Mouse (Mus musculus): ENCODE measurements around the gene P2ry2. TPM values are rescaled to one million over a fixed set of nuclear protein-coding genes. Genes with fewer than 3 reads are reported as not detected.

Gene P2ry2
- total and polyA plus RNA-seq, 2 experiments from 2014 or later, result 0.51 to 0.52 TPM

DNA sequence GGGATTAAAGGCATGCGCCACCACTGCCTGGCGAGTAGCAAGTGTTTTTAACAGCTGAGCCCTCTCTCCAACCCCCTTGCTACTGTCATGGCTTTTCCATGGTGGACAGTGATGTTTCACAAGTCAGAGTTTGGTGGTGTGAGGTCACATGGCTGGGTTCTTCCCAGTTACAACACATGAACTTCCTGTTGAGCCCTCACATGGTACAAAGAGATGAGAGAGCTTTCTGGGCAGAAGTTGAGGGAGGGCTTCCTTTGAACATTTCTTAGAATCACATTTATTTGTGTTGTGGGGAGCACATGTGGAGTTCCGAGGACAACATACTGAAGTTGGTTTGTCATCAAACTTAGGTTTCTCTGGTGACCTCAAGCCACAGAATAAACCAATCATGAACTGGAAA is 20.7 kb downstream of the P2ry2 start:
- DNase-seq (ENCODE audit: low spot score), result no peak
- WGBS, result 90% methylated on average over 3 of the region's 3 CpGs
- H3K4me1 ChIP-seq (ENCODE audit: insufficient read depth, low read length), result no peaks in the 10 kb centered on the region
- ATAC-seq, result no peak
- no peak overlapping the region for H3K27ac ChIP-seq
- no peak for TF ChIP-seq CTCF (IDR thresholded peaks at IDR 0.05; ENCODE audit: low read depth)
- no peak overlapping the region for H3K9ac ChIP-seq (replicated peaks; ENCODE audit: low read length)
- H3K4me3 ChIP-seq (ENCODE audit: low read length), result no peak overlapping the region
- 0 out of 2 replicates have a peak, but pooled peaks cover 4% of the 10 kb centered on the region for H3K27me3 ChIP-seq (ENCODE audit: insufficient read depth, low read length)
- no peaks in the 10 kb centered on the region for H3K9me3 ChIP-seq (ENCODE audit: low read length)
- H3K4me2 ChIP-seq (ENCODE audit: low read depth, low read length), result no peak overlapping the region
- no peaks in the 10 kb centered on the region for H3K36me3 ChIP-seq (ENCODE audit: insufficient read depth, low read length)

DNA sequence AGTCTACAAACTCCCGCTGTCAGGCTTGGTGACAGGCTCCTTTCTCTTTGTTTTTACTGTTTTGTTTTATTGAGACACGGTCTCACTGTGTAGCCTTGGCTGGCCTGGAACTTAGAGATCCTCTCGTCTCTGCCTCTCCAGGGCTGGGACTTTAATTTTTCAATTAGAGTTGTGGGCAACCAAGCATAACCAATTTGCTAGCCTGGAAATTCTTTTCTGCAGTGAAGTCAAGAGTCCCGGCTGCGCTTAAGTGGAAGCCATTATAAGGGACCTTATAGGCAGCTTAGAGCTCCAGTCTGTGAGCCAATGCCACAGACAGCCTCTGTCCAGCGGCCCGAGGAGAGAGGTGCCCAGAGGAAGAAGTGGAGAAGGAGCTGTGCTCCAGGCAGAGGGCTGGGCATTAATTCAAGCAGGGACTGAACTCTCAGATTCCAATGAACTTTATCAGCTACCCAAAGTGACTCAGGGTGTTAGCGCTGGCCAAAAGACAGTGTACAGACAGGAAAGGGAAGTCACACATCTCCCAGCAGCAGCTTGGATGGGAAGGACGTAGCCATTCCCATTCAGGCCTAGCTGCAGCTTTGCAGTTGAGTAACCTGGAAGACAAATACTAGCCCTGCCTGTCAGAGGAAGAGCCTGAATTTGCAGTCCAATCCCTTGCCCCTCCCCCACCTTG is 21.9 kb downstream of the P2ry2 start:
- WGBS, result 27% methylated on average over 9 of the region's 9 CpGs
- Histone ChIP-seq H3K9me3 (ENCODE audit: low read length) (no peaks in the 10 kb centered on the region), H3K27ac (no peak overlapping the region), H3K4me3 (ENCODE audit: low read length) (no peak overlapping the region), H3K4me1 (ENCODE audit: insufficient read depth, low read length) (no peaks in the 10 kb centered on the region), H3K9ac (replicated peaks; ENCODE audit: low read length) (no peak overlapping the region), H3K27me3 (ENCODE audit: insufficient read depth, low read length) (0 out of 2 replicates have a peak, but pooled peaks cover 4% of the 10 kb centered on the region), H3K36me3 (ENCODE audit: insufficient read depth, low read length) (no peaks in the 10 kb centered on the region), H3K4me2 (ENCODE audit: low read depth, low read length) (no peak overlapping the region)
- DNase-seq (ENCODE audit: low spot score) (no peak), ATAC-seq (no peak)
- TF ChIP-seq CTCF (IDR thresholded peaks at IDR 0.05; ENCODE audit: low read depth), result no peak

DNA sequence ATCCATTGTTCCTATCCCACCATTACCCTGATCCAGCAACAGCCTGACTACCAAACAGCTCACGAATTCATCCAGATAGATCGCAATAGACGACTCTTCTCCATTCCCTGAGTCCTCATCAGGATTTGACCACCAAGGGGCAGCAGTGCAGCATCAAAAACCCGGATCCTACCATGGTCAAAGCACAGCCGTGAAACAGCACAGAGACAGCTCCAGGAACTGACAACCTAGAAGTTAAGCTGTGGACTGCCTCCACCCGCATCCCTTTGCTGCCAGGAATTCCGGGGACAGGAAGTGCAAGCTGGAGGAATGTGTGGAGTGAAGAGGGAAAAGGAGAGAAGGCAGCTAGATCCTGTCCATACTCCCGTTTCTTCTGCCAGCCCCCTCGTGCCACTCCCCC is 24.6 kb downstream of the P2ry2 start:
- Histone ChIP-seq H3K27ac (no peak overlapping the region), H3K9ac (replicated peaks; ENCODE audit: low read length) (no peak overlapping the region), H3K4me2 (ENCODE audit: low read depth, low read length) (no peak overlapping the region), H3K4me3 (ENCODE audit: low read length) (no peak overlapping the region), H3K36me3 (ENCODE audit: insufficient read depth, low read length) (no peaks in the 10 kb centered on the region), H3K27me3 (ENCODE audit: insufficient read depth, low read length) (0 out of 2 replicates have a peak, but pooled peaks cover 4% of the 10 kb centered on the region), H3K4me1 (ENCODE audit: insufficient read depth, low read length) (0 out of 2 replicates have a peak, but pooled peaks cover 4% of the 10 kb centered on the region), H3K9me3 (ENCODE audit: low read length) (no peaks in the 10 kb centered on the region)
- peak; percentile 86 for TF ChIP-seq CTCF (IDR thresholded peaks at IDR 0.05; ENCODE audit: low read depth)
- 22% methylated on average over 9 of the region's 9 CpGs for WGBS
- peak; percentile 86 for DNase-seq (ENCODE audit: low spot score)
- ATAC-seq, result peak; percentile 66

DNA sequence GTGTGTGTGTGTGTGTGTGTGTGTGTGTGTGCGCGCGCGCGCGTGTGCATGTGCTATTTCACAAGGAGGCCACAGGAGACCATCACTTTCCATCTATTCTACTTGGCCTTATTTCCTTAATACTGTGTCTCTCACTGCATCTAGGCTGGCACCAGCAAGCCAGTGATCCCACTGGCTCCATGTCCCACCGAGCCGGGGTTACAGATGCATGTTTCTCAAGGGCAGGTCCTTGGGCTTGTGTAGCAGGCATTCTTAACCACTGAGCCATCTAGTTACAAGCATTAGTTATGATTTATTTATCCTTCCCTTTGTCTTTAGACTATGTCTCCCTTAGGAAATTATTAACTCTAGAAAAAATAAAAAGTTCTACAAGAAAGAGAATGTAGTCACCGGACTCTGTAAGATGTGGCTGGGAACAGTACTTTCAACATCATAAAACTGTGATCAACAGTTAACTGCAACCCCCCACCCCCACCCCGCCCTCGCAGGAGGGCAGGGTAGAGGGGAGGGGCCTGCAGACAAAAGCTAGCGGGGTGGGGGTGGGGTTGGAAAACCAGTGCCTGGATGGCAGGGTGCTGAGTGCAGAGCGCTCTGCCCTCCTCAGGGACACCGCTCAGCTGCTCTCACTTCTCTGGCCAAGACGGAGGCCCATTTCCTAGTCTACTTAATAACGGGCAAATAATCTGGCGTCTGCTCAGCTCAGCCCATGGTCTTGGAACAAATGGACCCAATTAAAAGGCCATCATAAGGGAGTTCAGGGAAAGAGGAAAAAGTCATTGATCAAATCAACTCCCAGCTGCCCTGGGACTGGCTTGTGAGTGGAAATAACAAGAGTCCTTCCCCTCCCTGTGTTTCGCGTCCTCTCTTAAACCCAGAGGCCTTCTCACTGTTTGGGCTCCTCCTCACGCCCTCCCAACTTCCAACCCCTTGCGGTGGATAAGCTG is 27.9 kb downstream of the P2ry2 start:
- Histone ChIP-seq H3K4me1 (ENCODE audit: insufficient read depth, low read length) (0 out of 2 replicates have a peak, but pooled peaks cover 4% of the 10 kb centered on the region), H3K4me2 (ENCODE audit: low read depth, low read length) (no peak overlapping the region), H3K36me3 (ENCODE audit: insufficient read depth, low read length) (no peaks in the 10 kb centered on the region), H3K4me3 (ENCODE audit: low read length) (no peak overlapping the region), H3K27me3 (ENCODE audit: insufficient read depth, low read length) (0 out of 2 replicates have a peak, but pooled peaks cover 4% of the 10 kb centered on the region), H3K9ac (replicated peaks; ENCODE audit: low read length) (no peak overlapping the region), H3K9me3 (ENCODE audit: low read length) (no peaks in the 10 kb centered on the region), H3K27ac (no peak overlapping the region)
- no peak for TF ChIP-seq CTCF (IDR thresholded peaks at IDR 0.05; ENCODE audit: low read depth)
- WGBS, result 44% methylated on average over 21 of the region's 21 CpGs
- DNase-seq (ENCODE audit: low spot score) (peak; percentile 20), ATAC-seq (peak; percentile 79)

DNA sequence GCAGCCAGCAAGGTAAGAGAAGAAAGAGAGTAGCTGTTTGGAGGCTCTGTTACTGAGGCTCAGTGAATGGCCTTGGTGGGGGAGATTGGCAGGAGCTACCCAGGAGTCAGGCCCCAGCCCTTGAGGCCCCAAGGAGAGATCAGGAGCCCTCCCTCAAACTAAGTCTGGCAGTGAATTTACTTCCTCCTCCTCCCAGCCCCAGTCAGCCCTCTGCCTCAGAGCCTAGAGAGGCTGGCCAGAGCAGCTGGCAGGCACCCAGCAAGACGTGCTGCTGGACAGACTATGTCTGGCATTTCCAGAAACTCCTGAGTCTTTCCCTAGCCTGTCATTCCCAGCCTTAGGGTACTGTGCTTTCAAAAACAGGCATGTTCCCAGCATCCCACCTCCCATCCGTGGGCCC is 33.5 kb downstream of the P2ry2 start:
- H3K9me3 ChIP-seq (ENCODE audit: low read length), result no peaks in the 10 kb centered on the region
- peak; percentile 52 for DNase-seq (ENCODE audit: low spot score)
- H3K27me3 ChIP-seq (ENCODE audit: insufficient read depth, low read length), result peaks cover 7% of the 10 kb centered on the region; the same call in 1 of the 2 replicates
- no peak for TF ChIP-seq CTCF (IDR thresholded peaks at IDR 0.05; ENCODE audit: low read depth)
- 36% methylated on average over 2 of the region's 2 CpGs for WGBS
- H3K4me2 ChIP-seq (ENCODE audit: low read depth, low read length), result no peak overlapping the region
- H3K4me1 ChIP-seq (ENCODE audit: insufficient read depth, low read length), result peaks cover 6% of the 10 kb centered on the region
- 0 out of 2 replicates have a peak, but pooled peaks have one; percentile 21 for ATAC-seq
- no peak overlapping the region for H3K4me3 ChIP-seq (ENCODE audit: low read length)
- H3K9ac ChIP-seq (replicated peaks; ENCODE audit: low read length), result no peak overlapping the region
- no peak overlapping the region for H3K27ac ChIP-seq
- no peaks in the 10 kb centered on the region for H3K36me3 ChIP-seq (ENCODE audit: insufficient read depth, low read length)

DNA sequence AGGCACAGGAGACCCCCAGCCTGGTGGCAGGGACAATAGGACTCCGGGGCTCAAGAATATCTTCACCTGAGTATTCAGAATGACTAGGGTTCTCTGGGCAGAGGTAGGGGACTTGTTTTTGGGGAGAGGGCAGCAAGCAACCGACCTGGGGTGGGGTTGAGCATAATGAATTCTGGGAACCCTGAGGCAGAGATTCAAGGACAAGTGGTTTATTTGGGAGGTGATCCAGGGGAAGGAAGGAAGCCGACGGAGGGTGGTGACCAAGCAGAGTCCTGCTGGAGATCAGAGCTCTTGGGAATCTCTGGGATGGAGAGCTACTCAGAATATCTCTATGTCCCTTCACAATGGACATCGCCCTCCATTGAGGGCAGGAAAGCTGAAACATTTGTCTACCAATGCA is 34.5 kb downstream of the P2ry2 start:
- peaks cover 7% of the 10 kb centered on the region for H3K4me1 ChIP-seq (ENCODE audit: insufficient read depth, low read length)
- H3K9ac ChIP-seq (replicated peaks; ENCODE audit: low read length), result no peak overlapping the region
- DNase-seq (ENCODE audit: low spot score) (no peak), ATAC-seq (no peak)
- H3K9me3 ChIP-seq (ENCODE audit: low read length), result no peaks in the 10 kb centered on the region
- peaks cover 8% of the 10 kb centered on the region; the same call in 1 of the 2 replicates for H3K27me3 ChIP-seq (ENCODE audit: insufficient read depth, low read length)
- no peak overlapping the region for H3K4me3 ChIP-seq (ENCODE audit: low read length)
- no peak overlapping the region for H3K27ac ChIP-seq
- 82% methylated on average over 5 of the region's 5 CpGs for WGBS
- no peak for TF ChIP-seq CTCF (IDR thresholded peaks at IDR 0.05; ENCODE audit: low read depth)
- no peak overlapping the region for H3K4me2 ChIP-seq (ENCODE audit: low read depth, low read length)
- no peaks in the 10 kb centered on the region for H3K36me3 ChIP-seq (ENCODE audit: insufficient read depth, low read length)
